Mouse (Mus musculus): ENCODE results near the gene Tsen15. TPM values are rescaled to one million over a fixed set of nuclear protein-coding genes. Genes with fewer than 3 reads are reported as not detected.

Gene Tsen15
- polyA plus RNA-seq, 1 experiment from 2014 or later, result 94.5 TPM

- no peak overlapping the region for H3K4me3 ChIP-seq
- H3K9me3 ChIP-seq, result no peaks in the 10 kb centered on the region
- no peak overlapping the region for H3K27ac ChIP-seq
- H3K4me1 ChIP-seq, result no peaks in the 10 kb centered on the region
- peaks cover 16% of the 10 kb centered on the region for H3K36me3 ChIP-seq
- H3K9ac ChIP-seq, result no peak overlapping the region
- 88% methylated on average over 5 of the region's 5 CpGs for WGBS
- no peaks in the 10 kb centered on the region for H3K27me3 ChIP-seq
- no peak overlapping the region for H3K4me2 ChIP-seq (replicated peaks)
- ATAC-seq (ENCODE audit: insufficient number of reproducible peaks, insufficient read depth, low FRiP score, low TSS enrichment), result no peak
Observed at GRCm38 (mm10) chr1:152378311-152378710, 8.2 kb downstream of the Tsen15 start.

- H3K4me3 ChIP-seq, result no peak overlapping the region
- peaks cover 10% of the 10 kb centered on the region for H3K4me1 ChIP-seq
- 20% methylated on average over 4 of the region's 4 CpGs for WGBS
- ATAC-seq (ENCODE audit: insufficient number of reproducible peaks, insufficient read depth, low FRiP score, low TSS enrichment), result peak; percentile 69; the same call in 1 of the 2 replicates
- H3K4me2 ChIP-seq (replicated peaks), result no peak overlapping the region; the same call in 1 of the 2 replicates
- H3K27me3 ChIP-seq, result no peaks in the 10 kb centered on the region
- no peaks in the 10 kb centered on the region for H3K36me3 ChIP-seq
- no peaks in the 10 kb centered on the region for H3K9me3 ChIP-seq
- H3K27ac ChIP-seq, result no peak overlapping the region
- H3K9ac ChIP-seq, result no peak overlapping the region
Observed at GRCm38 (mm10) chr1:152369139-152369538, 17.3 kb downstream of the Tsen15 start.

GRCm38 (mm10) chr1:152368311-152369088, 18.0 kb downstream of the Tsen15 start:
- peak; percentile 47; the same call in 1 of the 2 replicates for ATAC-seq (ENCODE audit: insufficient number of reproducible peaks, insufficient read depth, low FRiP score, low TSS enrichment)
- Histone ChIP-seq H3K36me3 (no peaks in the 10 kb centered on the region), H3K27me3 (no peaks in the 10 kb centered on the region), H3K4me2 (replicated peaks) (no peak overlapping the region; the same call in 1 of the 2 replicates), H3K4me3 (no peak overlapping the region), H3K27ac (peak overlapping the region; percentile 69; the same call in 1 of the 2 replicates), H3K4me1 (peaks cover 10% of the 10 kb centered on the region), H3K9me3 (no peaks in the 10 kb centered on the region), H3K9ac (peak overlapping the region; percentile 27; the same call in 1 of the 2 replicates)
- WGBS, result 55% methylated on average over 13 of the region's 13 CpGs

- no peaks in the 10 kb centered on the region for H3K4me1 ChIP-seq
- WGBS, result 68% methylated on average over 4 of the region's 4 CpGs
- ATAC-seq (ENCODE audit: insufficient number of reproducible peaks, insufficient read depth, low FRiP score, low TSS enrichment), result no peak
- no peak overlapping the region for H3K27ac ChIP-seq
- H3K4me2 ChIP-seq (replicated peaks), result no peak overlapping the region
- no peak overlapping the region for H3K4me3 ChIP-seq
- H3K27me3 ChIP-seq, result no peaks in the 10 kb centered on the region
- H3K9ac ChIP-seq, result no peak overlapping the region
- H3K9me3 ChIP-seq, result no peaks in the 10 kb centered on the region
- no peaks in the 10 kb centered on the region for H3K36me3 ChIP-seq
Observed at GRCm38 (mm10) chr1:152356721-152357120, 29.8 kb downstream of the Tsen15 start.

GRCm38 (mm10) chr1:152347946-152348345, 38.5 kb downstream of the Tsen15 start:
- Histone ChIP-seq H3K4me1 (no peaks in the 10 kb centered on the region), H3K9me3 (no peaks in the 10 kb centered on the region), H3K27me3 (no peaks in the 10 kb centered on the region), H3K9ac (no peak overlapping the region), H3K4me3 (no peak overlapping the region), H3K4me2 (replicated peaks) (no peak overlapping the region), H3K27ac (no peak overlapping the region), H3K36me3 (no peaks in the 10 kb centered on the region)
- ATAC-seq (ENCODE audit: insufficient number of reproducible peaks, insufficient read depth, low FRiP score, low TSS enrichment), result no peak

GRCm38 (mm10) chr1:152324024-152324423, 62.5 kb downstream of the Tsen15 start:
- Histone ChIP-seq H3K9me3 (no peaks in the 10 kb centered on the region), H3K4me2 (replicated peaks) (no peak overlapping the region), H3K27ac (no peak overlapping the region), H3K4me1 (peaks cover 6% of the 10 kb centered on the region; the same call in 1 of the 2 replicates), H3K27me3 (no peaks in the 10 kb centered on the region), H3K36me3 (no peaks in the 10 kb centered on the region), H3K9ac (no peak overlapping the region), H3K4me3 (no peak overlapping the region)
- no peak for ATAC-seq (ENCODE audit: insufficient number of reproducible peaks, insufficient read depth, low FRiP score, low TSS enrichment)
- 87% methylated on average over 6 of the region's 6 CpGs for WGBS

Other genes with a start within 250 kb of the Tsen15 start
- 3.2 and 3.3 TPM in 2 replicates for gene Colgalt2, start 13.1 kb upstream of the Tsen15 start, polyA plus RNA-seq (2016; fragmentation: Nextera tagmentation; extraction: Ambion mirVana)